Mouse (Mus musculus) cerebellum, adult 2 months (tissue): ENCODE results near the gene Gm2001. TPM values are rescaled to one million over a fixed set of nuclear protein-coding genes. Genes with fewer than 3 reads are reported as not detected.

Experiments used
- polyA plus RNA-seq: library from polyadenylated mRNA; depleted of rRNA; stranded (reverse); fragments of >200 nt; gene quantifications from 2 replicates; pipeline ENCODE4 v1.2.3, GENCODE M21; 2012; rRNA removed

Gene Gm2001
- polyA plus RNA-seq, 1 experiment = not detected

Other genes with a start within 250 kb of the Gm2001 start
- not detected in 2 replicates for gene Oog1, start 239.7 kb downstream of the Gm2001 start, polyA plus RNA-seq
- not detected in 2 replicates for gene Gm4027, start 223.5 kb downstream of the Gm2001 start, polyA plus RNA-seq
- gene Gm16381, start 197.7 kb downstream of the Gm2001 start, polyA plus RNA-seq = not detected in 2 replicates
- not detected in 2 replicates for gene Gm21319, start 66.6 kb downstream of the Gm2001 start, polyA plus RNA-seq
- gene Gm21936, start 46.8 kb downstream of the Gm2001 start, polyA plus RNA-seq = not detected in 2 replicates
- not detected in 2 replicates for gene BB287469, start 25.8 kb downstream of the Gm2001 start, polyA plus RNA-seq
- not detected in 2 replicates for gene Gm2016, start 31.7 kb upstream of the Gm2001 start, polyA plus RNA-seq
- not detected in 2 replicates for gene Gm2022, start 53.0 kb upstream of the Gm2001 start, polyA plus RNA-seq
- not detected in 2 replicates for gene Gm2035, start 77.5 kb upstream of the Gm2001 start, polyA plus RNA-seq
- gene Gm2042, start 111.7 kb upstream of the Gm2001 start, polyA plus RNA-seq = not detected in 2 replicates
- not detected in 2 replicates for gene Gm2075, start 169.5 kb upstream of the Gm2001 start, polyA plus RNA-seq
- not detected in 2 replicates for gene Gm6803, start 176.4 kb upstream of the Gm2001 start, polyA plus RNA-seq
- not detected in 2 replicates for gene Gm2056, start 184.7 kb upstream of the Gm2001 start, polyA plus RNA-seq
- not detected in 2 replicates for gene Gm16368, start 241.4 kb upstream of the Gm2001 start, polyA plus RNA-seq